Mouse (Mus musculus) kidney, postnatal 14 days (tissue): Measurements from ENCODE around the gene Sel1l3.

ENCODE experiments used
- DNase-seq: peaks from one replicate; pipeline ENCODE4 v3.0.0; 2022; ENCODE audit warnings: mixed read lengths

Gene Sel1l3

DNA sequence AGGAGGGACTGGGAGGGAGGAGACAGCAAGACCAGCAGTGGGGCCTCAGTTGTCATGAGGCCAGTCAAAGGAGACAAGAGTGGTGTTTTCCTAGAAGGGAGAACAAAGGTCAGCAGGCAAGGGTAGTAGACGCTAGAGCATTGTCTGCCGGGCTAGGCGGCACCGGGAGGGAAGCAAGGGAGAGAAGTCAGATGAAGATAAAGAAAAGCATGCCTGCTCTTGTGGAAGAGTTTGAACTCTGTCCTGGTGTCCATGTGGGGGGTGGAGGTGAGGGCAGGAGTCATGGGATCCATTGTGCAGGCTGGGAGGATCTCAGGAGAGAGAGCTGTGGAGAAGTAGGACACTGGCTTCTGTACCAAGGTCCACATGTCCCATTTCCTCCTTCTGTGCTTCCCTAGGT, 135.3 kb downstream of the Sel1l3 start:
- peak; percentile 65 for DNase-seq

DNA sequence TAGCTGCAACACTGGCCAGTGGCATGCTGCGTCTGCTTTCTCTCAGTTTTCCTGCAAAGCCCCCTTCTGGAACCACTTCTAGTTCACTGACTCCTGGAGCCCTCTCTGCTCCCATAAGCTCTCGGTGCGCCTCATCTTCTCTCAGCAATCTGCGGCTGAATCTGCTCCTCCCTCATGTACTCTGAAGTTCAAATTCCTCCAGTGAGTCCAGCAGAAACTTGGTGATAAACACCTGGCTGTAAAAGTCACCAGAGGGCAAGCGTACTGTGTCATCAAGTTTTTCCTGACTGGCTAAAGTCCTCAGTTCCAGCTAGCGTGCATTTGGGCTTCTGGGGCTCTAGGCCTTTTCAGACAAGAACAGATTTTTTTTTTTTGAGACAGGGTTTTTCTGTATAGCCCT, 139.2 kb downstream of the Sel1l3 start:
- peak; percentile 61 for DNase-seq

DNA sequence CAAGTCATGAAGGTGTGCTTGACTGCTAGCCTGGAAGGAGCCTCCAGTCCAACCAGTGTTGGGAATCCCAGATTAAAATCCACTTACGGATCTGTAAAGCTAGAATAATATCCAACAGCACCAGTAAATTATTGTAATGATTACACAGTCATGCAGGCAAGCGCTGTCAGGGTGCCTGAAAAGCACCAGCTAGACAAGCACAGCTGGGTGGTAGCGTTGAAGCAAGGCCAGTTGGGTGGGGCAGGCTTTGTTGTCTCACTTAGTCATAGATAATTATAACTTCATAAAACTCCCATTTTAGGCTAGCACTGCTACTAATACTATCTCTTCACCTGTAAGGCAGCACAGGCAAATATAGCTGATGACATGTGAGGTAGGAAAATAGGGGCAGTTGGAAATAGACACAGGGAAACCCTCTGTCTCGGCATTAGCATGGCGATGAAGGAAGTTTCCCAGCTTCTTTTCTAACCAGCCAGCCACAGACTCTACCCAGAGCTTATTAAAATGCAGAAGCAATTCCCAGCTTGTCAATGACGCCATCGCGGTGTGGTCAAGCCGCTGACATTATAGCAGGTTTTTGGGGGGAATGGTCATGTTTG, 152.1 kb downstream of the Sel1l3 start:
- no peak for DNase-seq
